Mouse (Mus musculus) cerebellum, adult 2 months (tissue): ENCODE results near the gene Kalrn.

Experiments used
- CTCF ChIP-seq: fragments of 200-500 bp; IDR thresholded peaks from 2 replicates; pipeline ENCODE4 v1.5.1; 2011; ENCODE audit warnings: low read depth, mild to moderate bottlenecking, control low read depth, low read length, moderate library complexity, borderline replicate concordance; ENCODE audit not compliant: insufficient read depth
- POLR2A ChIP-seq: fragments of 200-500 bp; IDR thresholded peaks from 2 replicates; pipeline ENCODE4 v1.6.1; 2011; ENCODE audit warnings: low read length, control low read depth, borderline replicate concordance; ENCODE audit not compliant: insufficient read depth

DNA sequence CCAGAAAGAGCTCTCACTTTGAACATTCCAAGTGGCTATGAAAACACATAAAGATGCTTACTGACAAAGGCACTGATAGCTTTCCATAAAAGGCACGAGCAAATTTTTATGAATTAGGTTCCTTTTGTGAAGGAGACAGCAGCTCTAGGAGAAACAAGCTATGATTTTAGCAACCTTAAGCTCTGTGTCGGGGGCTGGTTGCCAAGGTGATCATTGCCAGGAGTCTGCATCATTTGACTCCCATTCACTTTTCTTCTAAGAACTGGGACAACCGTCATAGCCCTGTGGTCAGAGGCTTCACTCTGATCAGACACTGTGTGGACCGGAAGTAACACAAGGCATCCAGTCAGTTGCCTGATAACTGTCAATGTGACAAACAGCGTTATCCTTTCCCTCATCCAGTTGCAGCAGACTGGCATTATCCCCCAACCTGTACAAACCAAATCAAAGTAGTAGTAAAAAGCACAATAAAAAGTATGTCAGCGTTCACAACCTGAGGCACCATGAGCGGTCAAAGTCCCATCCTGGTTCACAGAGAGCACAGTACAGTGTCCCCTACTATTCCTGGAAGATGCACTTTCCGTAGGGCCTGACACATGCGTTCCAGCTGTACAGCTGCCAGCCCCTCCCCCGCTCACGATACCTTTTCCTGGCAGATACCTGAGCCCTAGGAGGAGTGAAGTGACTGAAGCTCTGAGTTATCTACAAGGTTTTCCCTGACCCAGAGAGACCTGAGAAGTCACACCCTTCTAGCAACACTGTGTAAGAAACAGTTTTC is 253.1 kb downstream of the Kalrn start:
- no peak for TF ChIP-seq CTCF
- TF ChIP-seq POLR2A = no peak
